Mouse (Mus musculus) E14TG2a.4 (cell line): ENCODE results near the gene Ctnnd2.

Experiments used
- CTCF ChIP-seq: conservative IDR thresholded peaks from 2 replicates; pipeline ENCODE4 v1.5.1; 2014; ENCODE audit warnings: low read length
- NANOG ChIP-seq: IDR thresholded peaks from 2 replicates; pipeline ENCODE4 v1.6.1; 2014; ENCODE audit warnings: borderline replicate concordance, low read length, mixed read lengths

- no peak for TF ChIP-seq CTCF
- no peak for TF ChIP-seq NANOG
These were observed 202.5 kb downstream of the Ctnnd2 start for GRCm38 (mm10) chr15:30374907-30375306.
